In the genomic region with DNA sequence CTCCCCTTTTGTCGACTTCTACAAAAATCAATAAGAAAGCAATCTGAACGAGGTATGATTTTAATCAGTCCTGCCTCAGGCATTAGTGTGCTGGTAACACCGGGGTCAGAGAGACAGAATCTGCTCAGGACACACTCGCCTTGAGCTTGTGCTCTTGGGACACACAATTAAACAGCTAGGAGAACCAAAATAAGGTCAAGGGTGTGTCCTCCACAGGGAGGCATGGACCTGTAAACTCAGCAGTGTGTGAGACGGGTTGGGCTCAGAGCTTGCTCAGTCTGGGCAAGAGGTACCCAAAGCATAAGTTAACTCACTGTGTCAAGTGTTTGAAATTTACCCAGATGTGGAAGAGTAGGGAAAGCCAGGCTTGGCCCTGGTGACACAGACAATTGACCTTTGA, we compare ENCODE assay signal across 20 mouse cellular contexts.
"Had no signal": no experiment of that assay in that cellular context is flagged by ENCODE, and none has a peak within 500 bp of the region (broad histone marks: within the 10 kb centered on the region; RNA-seq: fewer than 3 reads in every experiment).

No protein-coding gene starts in this region.

- H3K36me3 ChIP-seq: lung, embryonic 15.5 days; midbrain, embryonic 10.5 days; midbrain, embryonic 13.5 days; neural tube, embryonic 13.5 days; stomach, embryonic 15.5 days had no signal

- H3K4me3 ChIP-seq: left cerebral cortex, adult 2 months; lung, embryonic 15.5 days; megakaryocyte, embryonic 14.5 days; midbrain, embryonic 10.5 days; midbrain, embryonic 13.5 days; myocyte; neural tube, embryonic 13.5 days; stomach, embryonic 15.5 days had no signal

- H3K9ac ChIP-seq: liver, embryonic 14.5 days; lung, embryonic 15.5 days; midbrain, embryonic 13.5 days; neural tube, embryonic 13.5 days; stomach, embryonic 15.5 days had no signal

- H3K4me1 ChIP-seq: megakaryocyte, embryonic 14.5 days had no signal

- H3K4me2 ChIP-seq: liver, embryonic 11.5 days; lung, embryonic 15.5 days; midbrain, embryonic 13.5 days; neural tube, embryonic 13.5 days; stomach, embryonic 15.5 days had no signal

- DNase-seq: layer of hippocampus, postnatal 36 days; lung, adult 18-20 months; lung, postnatal 10 days; lung, postnatal 36 days; retina, postnatal 1 day; right cerebral cortex, postnatal 25 days; spleen, adult 18-20 months; thymus, postnatal 36 days had no signal

- H3K27me3 ChIP-seq: midbrain, embryonic 13.5 days; neural tube, embryonic 13.5 days; stomach, embryonic 15.5 days had no signal

- H3K27ac ChIP-seq: left cerebral cortex, adult 2 months; liver, embryonic 14.5 days; lung, embryonic 15.5 days; midbrain, embryonic 10.5 days; midbrain, embryonic 13.5 days; neural tube, embryonic 13.5 days; stomach, embryonic 15.5 days had no signal

- H3K9me3 ChIP-seq: lung, embryonic 15.5 days; midbrain, embryonic 13.5 days; neural tube, embryonic 13.5 days; stomach, embryonic 15.5 days had no signal

- ATAC-seq: intestine, embryonic 16.5 days; midbrain, embryonic 13.5 days; midbrain, embryonic 16.5 days had no signal
